Mouse (Mus musculus): ENCODE measurements around the gene Hoxd9. TPM values are rescaled to one million over a fixed set of nuclear protein-coding genes. Genes with fewer than 3 reads are reported as not detected.

Hoxd9 gene
- total and polyA plus RNA-seq, 3 experiments: not detected

GRCm38 (mm10) chr2:74725171-74725570 is 27.6 kb downstream of the Hoxd9 start:
- Histone ChIP-seq H3K79me2 (ENCODE audit: control insufficient read depth, insufficient read depth, low read length, poor library complexity) (no peaks in the 10 kb centered on the region), H3K27me3 (ENCODE audit: control insufficient read depth in 1 of 2, insufficient read depth in 2 of 2, low read length in 2 of 2) (peaks cover 0 to 1% of the 10 kb centered on the region in 2 experiments; a peak in 2 of 4 replicates), H3K4me3 (ENCODE audit: control insufficient read depth in 1 of 2, insufficient read depth in 1 of 2, low read depth in 2 of 2, low read length in 2 of 2) (no peak overlapping the region), H3K27ac (ENCODE audit: control insufficient read depth, low read depth, low read length) (no peak overlapping the region), H3K4me1 (ENCODE audit: control insufficient read depth in 1 of 2, insufficient read depth in 2 of 2, low read length in 2 of 2) (no peaks in the 10 kb centered on the region), H3K9me3 (replicated peaks; ENCODE audit: insufficient read depth, low read length) (no peaks in the 10 kb centered on the region), H3K9ac (ENCODE audit: control insufficient read depth, low read depth, low read length, poor library complexity, severe bottlenecking) (no peak overlapping the region), H3K36me3 (ENCODE audit: control insufficient read depth in 1 of 2, insufficient read depth in 2 of 2, low read length in 2 of 2) (no peaks in the 10 kb centered on the region)
- TF ChIP-seq ZMIZ1 (IDR thresholded peaks at IDR 0.05; ENCODE audit: low read depth, low read length): no peak
- TF ChIP-seq NRF1 (IDR thresholded peaks at IDR 0.05; ENCODE audit: insufficient read depth, low read depth, low read length, poor library complexity, severe bottlenecking): no peak
- TF ChIP-seq ZC3H11A (IDR thresholded peaks at IDR 0.05; ENCODE audit: low read depth, low read length): no peak
- DNase-seq (ENCODE audit: low read depth, low spot score): no peak

- DNase-seq (ENCODE audit: low read depth, low spot score): no peak
- TF ChIP-seq KAT2A (conservative IDR thresholded peaks at IDR 0.05; ENCODE audit: low read depth, low read length): no peak
- no peak for TF ChIP-seq MYC (IDR thresholded peaks at IDR 0.05; ENCODE audit: low read depth, low read length)
- no peak for TF ChIP-seq TAL1 (IDR thresholded peaks at IDR 0.05; ENCODE audit: low read length)
- TF ChIP-seq CHD1 (IDR thresholded peaks at IDR 0.05; ENCODE audit: low read depth, low read length): no peak
- no peak for TF ChIP-seq RCOR1 (IDR thresholded peaks at IDR 0.05; ENCODE audit: low read depth, low read length)
- TF ChIP-seq MXI1 (IDR thresholded peaks at IDR 0.05; ENCODE audit: low read depth, low read length): no peak
- no peak for TF ChIP-seq EP300 (IDR thresholded peaks at IDR 0.05; ENCODE audit: low read depth in 1 of 2, low read length in 2 of 2)
- no peak for TF ChIP-seq POLR2AphosphoS5 (IDR thresholded peaks at IDR 0.05; ENCODE audit: borderline replicate concordance, low read depth, low read length)
- no peak for TF ChIP-seq E2F4 (IDR thresholded peaks at IDR 0.05; ENCODE audit: borderline replicate concordance, low read depth, low read length)
- H3K4me3 ChIP-seq (ENCODE audit: control insufficient read depth in 1 of 2, insufficient read depth in 1 of 2, low read depth in 2 of 2, low read length in 2 of 2): no peak within 1 kb of the TSS
These were observed 29.0 kb downstream of the Hoxd9 start, which contains the start of gene Gm28230 for GRCm38 (mm10) chr2:74726551-74726950. Gene Gm28230, plus strand, starts transcription at chr2:74726728.

GRCm38 (mm10) chr2:74726973-74727639 is 29.6 kb downstream of the Hoxd9 start:
- H3K4me1 ChIP-seq (ENCODE audit: control insufficient read depth in 1 of 2, insufficient read depth in 2 of 2, low read length in 2 of 2): no peaks in the 10 kb centered on the region
- no peak for DNase-seq (ENCODE audit: low read depth, low spot score)
- no peaks in the 10 kb centered on the region for H3K36me3 ChIP-seq (ENCODE audit: control insufficient read depth in 1 of 2, insufficient read depth in 2 of 2, low read length in 2 of 2)
- no peak overlapping the region for H3K27ac ChIP-seq (ENCODE audit: control insufficient read depth, low read depth, low read length)
- TF ChIP-seq RAD21 (IDR thresholded peaks at IDR 0.05; ENCODE audit: low read depth, low read length) (no peak), USF1 (IDR thresholded peaks at IDR 0.05; ENCODE audit: low read depth, low read length) (0 out of 2 replicates have a peak, but pooled peaks have one; percentile 36)
- no peak overlapping the region for H3K9ac ChIP-seq (ENCODE audit: control insufficient read depth, low read depth, low read length, poor library complexity, severe bottlenecking)
- no peaks in the 10 kb centered on the region for H3K9me3 ChIP-seq (replicated peaks; ENCODE audit: insufficient read depth, low read length)
- no peaks in the 10 kb centered on the region for H3K79me2 ChIP-seq (ENCODE audit: control insufficient read depth, insufficient read depth, low read length, poor library complexity)
- no peak overlapping the region for H3K4me3 ChIP-seq (ENCODE audit: control insufficient read depth in 1 of 2, insufficient read depth in 1 of 2, low read depth in 2 of 2, low read length in 2 of 2)
- H3K27me3 ChIP-seq (ENCODE audit: control insufficient read depth in 1 of 2, insufficient read depth in 2 of 2, low read length in 2 of 2): peaks cover 0 to 2% of the 10 kb centered on the region in 2 experiments; a peak in 3 of 4 replicates

More at GRCm38 (mm10) chr2:74726551-74726950, 29.0 kb downstream of the Hoxd9 start, which contains the start of gene Gm28230:
- Histone ChIP-seq H3K9ac (ENCODE audit: control insufficient read depth, low read depth, low read length, poor library complexity, severe bottlenecking) (no peak within 1 kb of the TSS), H3K27me3 (ENCODE audit: control insufficient read depth in 1 of 2, insufficient read depth in 2 of 2, low read length in 2 of 2) (peaks cover 0 to 2% of the 10 kb centered on the region in 2 experiments; a peak in 2 of 4 replicates), H3K36me3 (ENCODE audit: control insufficient read depth in 1 of 2, insufficient read depth in 2 of 2, low read length in 2 of 2) (no peaks in the 10 kb centered on the region), H3K9me3 (replicated peaks; ENCODE audit: insufficient read depth, low read length) (no peaks in the 10 kb centered on the region), H3K79me2 (ENCODE audit: control insufficient read depth, insufficient read depth, low read length, poor library complexity) (no peaks in the 10 kb centered on the region), H3K27ac (ENCODE audit: control insufficient read depth, low read depth, low read length) (no peak within 1 kb of the TSS), H3K4me1 (ENCODE audit: control insufficient read depth in 1 of 2, insufficient read depth in 2 of 2, low read length in 2 of 2) (no peaks in the 10 kb centered on the region)
